In genomic region chr2:128090283-128090885, GRCm38 (mm10) we compare ENCODE assay signal across 10 mouse cellular contexts.
"Had no signal": no experiment of that assay in that cellular context is flagged by ENCODE, and none has a peak within 500 bp of the region (broad histone marks: within the 10 kb centered on the region; RNA-seq: fewer than 3 reads in every experiment).

No protein-coding gene starts in this region.

- H3K27me3 ChIP-seq: limb, embryonic 13.5 days had no signal

- DNase-seq: kidney, adult 2 months; kidney, postnatal 14 days; left cerebral cortex, postnatal 4 days; lung, adult 18-20 months; right cerebral cortex, adult 18-20 months; thymus, adult 18-20 months had no signal

- H3K27ac ChIP-seq: limb, embryonic 13.5 days; liver, embryonic 14.5 days had no signal

- H3K9me3 ChIP-seq: kidney, embryonic 15.5 days; limb, embryonic 13.5 days had no signal

- ATAC-seq: midbrain, embryonic 16.5 days had no signal

- H3K36me3 ChIP-seq: kidney, embryonic 15.5 days; limb, embryonic 13.5 days had no signal

- H3K4me2 ChIP-seq: kidney, embryonic 15.5 days; limb, embryonic 13.5 days had no signal

- H3K4me3 ChIP-seq: kidney, embryonic 15.5 days; limb, embryonic 13.5 days had no signal

- H3K9ac ChIP-seq: kidney, embryonic 15.5 days; limb, embryonic 13.5 days; liver, embryonic 14.5 days had no signal
